Mouse (Mus musculus) induced T-regulatory cell, adult 2 months (primary cell): ENCODE results near the gene Ppif.
A peak's percentile ranks its signal among the peaks of the same experiment; 100 is the strongest.

Source experiments
- DNase-seq: peaks from one replicate; pipeline ENCODE4 v3.0.0-alpha.2; 2012; ENCODE audit warnings: low read depth

Gene Ppif

DNA sequence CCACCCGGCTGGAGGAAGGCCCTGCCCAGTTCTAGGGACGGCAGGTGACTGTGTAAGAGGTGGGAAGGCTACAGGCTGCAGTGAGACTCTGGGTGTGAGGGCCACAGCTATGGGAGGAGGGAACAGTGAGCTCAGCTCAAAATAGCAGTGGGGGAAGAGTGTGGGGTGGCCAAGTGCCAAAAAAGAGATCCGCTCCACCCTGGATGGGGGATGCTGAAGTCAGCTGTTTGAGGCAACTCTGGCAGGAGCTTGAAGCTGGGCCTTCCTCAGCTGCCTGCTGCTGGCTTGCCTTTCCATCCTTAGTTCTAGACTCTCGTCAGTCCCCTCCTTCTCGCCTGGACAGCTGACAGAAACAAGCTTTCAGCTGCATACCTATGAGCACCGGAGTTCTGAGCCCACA lies 42.6 kb downstream of the Ppif start:
- DNase-seq, result no peak

DNA sequence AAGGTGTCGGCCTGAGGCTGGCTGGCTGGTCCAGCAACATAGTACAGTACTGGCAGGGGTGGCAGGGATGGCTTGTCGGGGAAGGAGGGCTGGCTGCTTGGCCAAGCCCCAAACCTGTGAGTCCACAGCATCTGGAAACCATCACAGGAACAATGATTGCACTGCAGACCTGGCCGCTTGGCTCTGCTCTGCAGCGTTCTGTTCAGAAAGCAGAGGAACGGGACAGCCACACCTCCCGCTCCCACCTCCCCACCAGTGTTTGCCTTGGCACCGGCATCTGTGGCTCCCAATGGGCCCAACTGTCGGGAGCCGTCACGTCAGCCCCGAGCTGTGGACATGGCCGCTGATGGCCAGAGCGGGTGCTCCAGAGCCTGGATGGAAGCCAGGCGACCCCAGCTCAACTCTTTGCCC lies 44.6 kb downstream of the Ppif start:
- DNase-seq, result no peak

DNA sequence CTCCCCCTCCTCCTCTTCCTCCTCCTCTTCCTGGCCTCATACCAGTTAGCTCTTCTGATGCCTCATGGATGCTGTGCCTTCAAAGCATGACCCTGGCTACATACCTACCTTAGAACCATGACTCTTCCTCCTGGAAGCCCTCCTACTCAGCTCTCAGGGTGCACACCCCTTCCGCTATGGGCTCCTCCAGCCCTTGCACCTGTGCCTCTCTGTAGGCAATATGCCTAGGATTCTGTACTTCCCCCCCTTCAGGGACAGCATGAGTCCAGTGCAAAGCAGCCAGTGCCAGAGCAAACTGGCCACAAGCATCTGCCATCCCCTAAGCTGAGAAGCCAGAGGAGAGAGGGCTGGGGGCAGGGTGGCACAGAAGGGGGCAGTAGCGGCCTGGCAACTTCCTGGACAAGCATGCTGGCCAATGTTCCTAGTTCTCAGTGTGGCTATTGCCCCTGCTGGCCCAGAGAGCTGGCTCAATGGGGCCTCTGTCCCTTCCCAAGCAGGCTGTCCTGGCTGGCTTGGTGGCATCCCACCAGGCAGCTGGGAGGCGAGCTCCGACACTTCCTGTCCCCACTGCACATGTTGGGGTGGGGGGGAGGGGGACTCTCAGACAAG lies 46.1 kb downstream of the Ppif start:
- DNase-seq, result no peak

DNA sequence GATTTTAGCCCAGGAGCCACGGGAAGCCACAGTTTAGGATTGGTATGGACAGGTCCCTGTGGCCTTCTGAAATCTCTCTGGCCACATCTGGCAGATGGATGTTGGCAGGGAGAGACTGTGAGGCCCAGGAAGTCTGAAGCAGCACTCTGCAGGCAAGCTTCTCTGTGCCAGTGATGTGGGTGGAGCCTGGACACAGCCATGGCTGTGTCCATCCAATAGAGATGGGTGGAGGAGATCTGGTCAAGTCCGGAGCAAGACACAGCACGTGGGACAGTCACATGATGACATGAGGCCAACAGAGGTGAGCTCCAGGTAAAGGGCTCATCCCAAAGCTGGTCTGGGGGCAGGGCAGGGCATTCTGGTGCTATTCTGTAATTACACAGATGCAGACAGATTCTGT lies 47.3 kb downstream of the Ppif start:
- DNase-seq, result no peak

DNA sequence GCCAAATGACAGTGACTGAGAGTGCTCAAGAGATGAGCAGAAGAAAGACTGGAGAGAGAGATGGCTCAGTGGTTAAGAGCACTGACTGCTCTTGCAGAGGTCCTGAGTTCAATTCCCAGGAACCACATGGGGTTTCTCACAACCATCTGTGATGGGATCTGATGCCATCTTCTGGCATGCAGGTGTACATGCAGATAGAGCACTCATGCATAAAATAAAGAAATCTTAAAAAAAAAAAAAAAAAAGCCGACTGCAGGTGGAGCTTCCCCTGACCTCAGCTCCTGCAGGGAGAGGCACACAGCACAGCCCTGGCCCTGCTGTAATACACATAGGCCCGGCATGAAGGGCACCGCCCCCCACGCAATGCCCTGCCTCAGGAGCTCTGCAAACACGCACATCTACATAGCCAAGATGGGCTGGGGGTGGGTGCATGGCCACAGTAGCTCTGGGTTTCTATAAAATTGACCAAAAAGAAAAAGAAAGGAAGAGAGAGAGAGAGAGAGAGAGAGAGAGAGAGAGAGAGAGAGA lies 48.0 kb downstream of the Ppif start:
- DNase-seq, result no peak

DNA sequence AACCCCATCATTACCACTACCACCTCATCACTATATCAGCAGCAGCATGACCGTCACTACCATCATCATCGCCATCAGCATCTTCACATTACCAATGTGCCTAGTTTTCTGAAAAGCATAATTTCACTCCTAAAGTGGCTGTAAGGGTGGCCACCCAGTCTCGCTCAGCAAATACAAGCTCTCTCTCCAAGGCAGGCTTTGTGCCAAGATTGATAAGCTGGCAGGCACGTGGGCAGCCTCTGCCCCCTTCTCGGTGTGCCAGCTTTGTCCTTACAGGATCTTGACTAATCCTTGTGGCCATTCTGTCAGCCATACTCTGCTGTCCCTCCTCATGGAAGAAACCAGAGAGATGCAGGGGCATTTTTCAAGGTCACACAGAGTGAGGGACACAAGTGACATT lies 49.0 kb downstream of the Ppif start:
- DNase-seq, result no peak

DNA sequence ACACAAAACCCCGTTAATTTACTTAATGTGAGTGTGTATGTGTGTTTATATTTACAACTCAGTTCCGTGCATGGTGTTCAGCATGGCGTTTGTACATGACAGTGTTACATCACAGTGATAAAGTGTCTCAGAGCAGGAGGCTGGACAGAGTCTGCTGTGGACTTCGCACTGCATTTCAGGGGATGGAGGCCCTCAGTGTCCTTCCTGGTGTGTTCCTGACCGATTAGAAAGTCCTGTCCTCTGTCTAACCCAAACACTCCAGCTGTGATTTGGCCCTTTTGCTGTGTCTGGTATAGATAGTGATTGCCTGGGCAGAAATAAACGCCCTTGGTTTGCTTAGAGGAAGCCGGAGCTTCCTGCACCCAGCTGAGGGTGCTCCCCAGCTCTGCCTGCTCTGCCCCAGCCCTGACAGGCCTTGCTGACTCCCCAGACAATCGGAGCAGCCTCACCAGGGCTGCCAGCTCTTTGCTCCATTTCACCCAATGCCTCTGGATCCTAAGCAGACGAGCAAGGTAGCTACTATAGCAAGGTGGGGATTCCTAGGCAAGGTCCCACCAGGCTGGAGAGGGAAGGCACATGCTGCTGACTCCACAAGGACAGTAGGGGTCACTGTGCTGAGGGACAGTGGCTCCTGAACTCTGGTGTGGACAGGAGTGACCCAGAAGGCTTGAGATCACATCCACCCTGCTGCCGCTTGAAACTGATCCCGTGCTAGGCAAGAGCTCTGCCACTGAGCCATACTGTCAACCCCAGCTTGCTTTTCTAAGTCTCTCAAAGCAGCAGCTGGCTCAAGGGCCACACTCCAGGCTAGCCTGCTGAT lies 51.6 kb downstream of the Ppif start:
- DNase-seq, result no peak

DNA sequence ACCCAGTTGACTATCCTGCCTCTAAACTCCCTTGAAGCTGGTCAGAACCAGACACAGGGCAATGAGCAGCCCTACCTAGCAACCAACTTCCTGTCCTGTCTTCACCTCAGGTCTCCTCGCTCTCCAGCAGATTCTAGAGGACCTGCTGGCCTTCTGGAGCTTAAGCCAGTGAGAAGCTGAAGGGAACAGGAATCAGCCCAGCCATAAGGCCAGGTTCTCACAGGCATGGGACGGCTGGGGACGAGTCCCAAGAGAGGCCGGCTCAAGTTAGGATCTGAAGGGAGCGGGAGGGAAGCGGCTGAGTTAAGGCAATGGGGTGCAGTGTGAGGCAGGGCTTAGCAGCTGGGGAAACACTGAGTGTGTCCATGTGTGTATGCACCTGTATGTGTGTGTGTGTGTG lies 52.4 kb downstream of the Ppif start:
- DNase-seq, result no peak

DNA sequence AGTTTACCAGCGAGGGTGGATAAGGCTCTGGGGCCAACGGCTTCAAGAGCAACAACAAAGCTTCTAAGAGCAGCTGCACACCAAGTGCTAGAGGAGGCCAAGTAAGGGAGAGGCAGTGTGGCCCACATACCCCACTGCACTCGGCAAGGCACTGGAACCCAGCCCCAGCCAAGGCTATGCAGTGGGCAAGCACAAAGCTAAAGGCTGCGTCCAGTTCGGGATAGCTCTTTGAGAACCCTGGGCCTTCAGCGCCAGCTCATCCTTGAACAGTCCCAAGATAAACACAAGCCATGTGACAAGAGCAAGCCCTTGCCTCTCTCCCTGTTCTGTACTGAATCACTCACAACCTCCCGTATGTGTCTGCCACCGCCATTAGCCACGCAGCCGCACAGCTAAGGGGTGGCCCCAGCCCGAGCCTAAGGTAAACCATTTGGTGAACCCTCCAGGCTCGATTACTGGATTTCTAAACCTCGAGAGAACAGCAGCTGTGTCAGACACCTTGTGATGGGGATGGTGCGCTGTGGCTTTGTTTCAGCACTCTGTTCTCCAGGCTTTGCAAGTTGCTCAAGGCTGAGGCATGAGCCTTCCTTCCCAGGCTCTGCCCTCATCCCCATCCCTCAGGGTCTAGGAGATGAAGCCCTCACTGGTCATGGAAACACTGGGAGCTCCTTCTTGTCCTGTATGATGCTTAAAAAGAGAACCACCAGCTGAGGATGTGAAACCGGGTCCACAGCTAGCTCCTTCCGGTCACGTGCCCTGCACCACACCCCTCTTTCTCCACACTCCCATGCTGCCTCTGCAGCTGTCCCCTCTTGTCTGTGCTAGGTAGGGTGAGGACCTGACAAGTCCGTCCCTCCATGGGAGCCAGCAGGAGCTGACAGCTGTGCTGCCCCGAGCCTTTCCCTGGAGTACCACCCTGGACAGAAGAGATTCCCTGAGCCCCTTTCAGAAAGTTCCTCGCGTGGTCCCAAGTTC lies 53.3 kb downstream of the Ppif start:
- peak; percentile 38 for DNase-seq

DNA sequence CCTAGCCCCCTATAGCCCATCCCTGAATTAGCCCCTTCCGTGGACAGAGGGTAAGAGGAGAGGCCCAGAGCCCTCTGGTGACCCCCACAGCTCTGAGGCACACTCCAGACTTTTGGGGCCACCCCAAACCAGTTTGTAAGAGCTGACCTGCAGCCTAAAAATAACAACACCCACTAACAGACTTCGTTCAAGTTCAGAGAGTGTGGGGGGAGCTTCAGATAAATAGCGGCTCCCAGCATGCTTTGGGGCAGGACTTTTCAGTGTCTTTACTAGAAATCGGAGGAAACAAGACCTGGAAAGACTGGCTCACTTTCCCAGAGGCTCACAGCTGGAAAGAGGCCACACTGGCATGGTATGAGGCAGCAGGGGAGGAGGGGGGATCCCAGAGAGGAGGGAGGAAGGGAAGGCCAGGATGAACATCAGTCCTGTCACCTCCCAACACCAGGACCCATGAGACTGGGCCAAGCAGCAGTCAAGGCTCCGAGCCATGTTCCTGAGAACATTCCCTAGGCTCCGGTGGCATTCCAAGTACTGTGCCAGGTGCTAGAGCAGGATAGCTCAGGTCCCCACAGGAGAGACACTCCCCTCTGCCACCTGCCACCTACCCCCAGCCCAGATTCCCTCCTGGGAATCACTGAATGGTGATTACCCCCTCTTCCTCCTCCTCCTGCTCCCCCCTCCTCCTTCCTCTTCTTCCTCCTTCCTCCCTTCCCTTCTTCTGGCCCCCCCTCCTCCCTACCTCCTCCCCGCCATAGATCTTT lies 54.2 kb downstream of the Ppif start:
- DNase-seq, result no peak

DNA sequence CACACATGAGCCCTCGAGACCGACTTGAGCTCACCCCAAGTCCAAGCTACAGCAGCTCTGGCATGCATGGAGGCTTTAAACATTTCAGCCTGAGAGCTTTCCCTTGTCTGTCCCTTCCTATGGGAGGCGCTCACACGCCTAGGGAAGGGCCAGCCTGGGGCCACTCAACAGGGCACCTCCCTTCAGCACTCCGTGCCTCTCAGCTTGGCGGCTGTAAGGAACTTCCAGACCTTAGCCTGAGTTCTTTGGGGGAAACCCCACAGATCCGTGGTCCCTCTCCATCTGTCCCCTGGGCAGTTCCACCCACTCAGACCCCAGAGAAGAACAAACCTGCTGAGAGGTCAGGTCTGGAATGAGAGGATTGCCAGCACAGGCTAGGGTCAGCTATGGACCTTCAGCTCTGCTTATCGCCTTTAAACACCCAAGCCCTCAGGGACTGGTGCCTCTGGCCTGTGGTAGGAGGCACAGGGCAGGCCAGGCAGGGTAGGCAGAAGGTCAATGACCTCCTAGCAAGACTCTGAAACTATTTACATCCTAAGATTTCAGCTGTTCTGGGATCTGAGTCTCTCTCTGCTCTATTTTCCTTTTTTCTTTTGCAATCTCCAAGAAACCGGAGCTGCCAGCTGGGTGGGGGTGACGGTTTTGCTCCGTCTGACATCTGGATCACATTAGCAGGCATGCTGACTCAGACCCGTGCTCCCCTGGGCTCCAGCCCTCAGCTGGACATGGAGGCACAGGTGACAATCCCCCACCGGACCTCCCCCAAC lies 55.4 kb downstream of the Ppif start:
- no peak for DNase-seq
